Mouse (Mus musculus): ENCODE measurements around the gene Clk3. TPM values are rescaled to one million over a fixed set of nuclear protein-coding genes. Genes with fewer than 3 reads are reported as not detected.

The Clk3 gene
- polyA plus RNA-seq, 1 experiment from 2014 or later: 26.7 TPM

GRCm38 (mm10) chr9:57775026-57775425, 9.4 kb upstream of the Clk3 start:
- Histone ChIP-seq H3K9ac (ENCODE audit: low read depth, low read length) (no peak overlapping the region), H3K27ac (ENCODE audit: low read depth, low read length) (no peak overlapping the region), H3K4me2 (replicated peaks; ENCODE audit: low read depth) (no peak overlapping the region), H3K4me1 (replicated peaks; ENCODE audit: control insufficient read depth, insufficient read depth, low read length) (no peaks in the 10 kb centered on the region), H3K9me3 (ENCODE audit: control insufficient read depth) (no peaks in the 10 kb centered on the region), H3K36me3 (ENCODE audit: control insufficient read depth, insufficient read depth) (no peaks in the 10 kb centered on the region), H3K27me3 (replicated peaks; ENCODE audit: control insufficient read depth, insufficient read depth, low read length) (no peaks in the 10 kb centered on the region), H3K4me3 (ENCODE audit: low read depth, low read length) (no peak overlapping the region)
- ATAC-seq: no peak
- no peak for TF ChIP-seq CTCF (IDR thresholded peaks at IDR 0.05; ENCODE audit: low read depth)
- WGBS: 71% methylated on average over 5 of the region's 5 CpGs

GRCm38 (mm10) chr9:57774168-57774567, 8.5 kb upstream of the Clk3 start:
- peak; percentile 71 for TF ChIP-seq CTCF (IDR thresholded peaks at IDR 0.05; ENCODE audit: low read depth)
- Histone ChIP-seq H3K9ac (ENCODE audit: low read depth, low read length) (no peak overlapping the region), H3K4me3 (ENCODE audit: low read depth, low read length) (no peak overlapping the region), H3K27ac (ENCODE audit: low read depth, low read length) (no peak overlapping the region), H3K36me3 (ENCODE audit: control insufficient read depth, insufficient read depth) (no peaks in the 10 kb centered on the region), H3K4me1 (replicated peaks; ENCODE audit: control insufficient read depth, insufficient read depth, low read length) (no peaks in the 10 kb centered on the region), H3K27me3 (replicated peaks; ENCODE audit: control insufficient read depth, insufficient read depth, low read length) (no peaks in the 10 kb centered on the region), H3K4me2 (replicated peaks; ENCODE audit: low read depth) (no peak overlapping the region), H3K9me3 (ENCODE audit: control insufficient read depth) (no peaks in the 10 kb centered on the region)
- WGBS: 5% methylated on average over 1 of the region's 1 CpGs
- no peak for ATAC-seq

- Histone ChIP-seq H3K9ac (ENCODE audit: low read depth, low read length) (no peak overlapping the region), H3K36me3 (ENCODE audit: control insufficient read depth, insufficient read depth) (no peaks in the 10 kb centered on the region), H3K27ac (ENCODE audit: low read depth, low read length) (no peak overlapping the region), H3K4me2 (replicated peaks; ENCODE audit: low read depth) (no peak overlapping the region), H3K9me3 (ENCODE audit: control insufficient read depth) (no peaks in the 10 kb centered on the region), H3K4me1 (replicated peaks; ENCODE audit: control insufficient read depth, insufficient read depth, low read length) (no peaks in the 10 kb centered on the region), H3K4me3 (ENCODE audit: low read depth, low read length) (no peak overlapping the region), H3K27me3 (replicated peaks; ENCODE audit: control insufficient read depth, insufficient read depth, low read length) (no peaks in the 10 kb centered on the region)
- ATAC-seq: no peak
- WGBS: 69% methylated on average over 3 of the region's 3 CpGs
- TF ChIP-seq CTCF (IDR thresholded peaks at IDR 0.05; ENCODE audit: low read depth): no peak
These were observed 8.1 kb upstream of the Clk3 start for GRCm38 (mm10) chr9:57773754-57774153.

- no peak for ATAC-seq
- H3K36me3 ChIP-seq (ENCODE audit: control insufficient read depth, insufficient read depth): no peaks in the 10 kb centered on the region
- no peak overlapping the region for H3K4me2 ChIP-seq (replicated peaks; ENCODE audit: low read depth)
- H3K9me3 ChIP-seq (ENCODE audit: control insufficient read depth): no peaks in the 10 kb centered on the region
- no peak overlapping the region for H3K4me3 ChIP-seq (ENCODE audit: low read depth, low read length)
- WGBS: 92% methylated on average over 2 of the region's 2 CpGs
- no peak for TF ChIP-seq CTCF (IDR thresholded peaks at IDR 0.05; ENCODE audit: low read depth)
- no peak overlapping the region for H3K27ac ChIP-seq (ENCODE audit: low read depth, low read length)
- H3K27me3 ChIP-seq (replicated peaks; ENCODE audit: control insufficient read depth, insufficient read depth, low read length): no peaks in the 10 kb centered on the region
- no peak overlapping the region for H3K9ac ChIP-seq (ENCODE audit: low read depth, low read length)
- no peaks in the 10 kb centered on the region for H3K4me1 ChIP-seq (replicated peaks; ENCODE audit: control insufficient read depth, insufficient read depth, low read length)
These were observed 5.2 kb upstream of the Clk3 start for GRCm38 (mm10) chr9:57770836-57771235.

GRCm38 (mm10) chr9:57770214-57770613, 4.6 kb upstream of the Clk3 start:
- Histone ChIP-seq H3K27ac (ENCODE audit: low read depth, low read length) (no peak overlapping the region), H3K4me1 (replicated peaks; ENCODE audit: control insufficient read depth, insufficient read depth, low read length) (no peaks in the 10 kb centered on the region), H3K36me3 (ENCODE audit: control insufficient read depth, insufficient read depth) (no peaks in the 10 kb centered on the region), H3K4me3 (ENCODE audit: low read depth, low read length) (no peak overlapping the region), H3K27me3 (replicated peaks; ENCODE audit: control insufficient read depth, insufficient read depth, low read length) (no peaks in the 10 kb centered on the region), H3K9me3 (ENCODE audit: control insufficient read depth) (no peaks in the 10 kb centered on the region), H3K9ac (ENCODE audit: low read depth, low read length) (no peak overlapping the region), H3K4me2 (replicated peaks; ENCODE audit: low read depth) (no peak overlapping the region)
- 64% methylated on average over 1 of the region's 1 CpGs for WGBS
- ATAC-seq: no peak
- TF ChIP-seq CTCF (IDR thresholded peaks at IDR 0.05; ENCODE audit: low read depth): no peak

DNA sequence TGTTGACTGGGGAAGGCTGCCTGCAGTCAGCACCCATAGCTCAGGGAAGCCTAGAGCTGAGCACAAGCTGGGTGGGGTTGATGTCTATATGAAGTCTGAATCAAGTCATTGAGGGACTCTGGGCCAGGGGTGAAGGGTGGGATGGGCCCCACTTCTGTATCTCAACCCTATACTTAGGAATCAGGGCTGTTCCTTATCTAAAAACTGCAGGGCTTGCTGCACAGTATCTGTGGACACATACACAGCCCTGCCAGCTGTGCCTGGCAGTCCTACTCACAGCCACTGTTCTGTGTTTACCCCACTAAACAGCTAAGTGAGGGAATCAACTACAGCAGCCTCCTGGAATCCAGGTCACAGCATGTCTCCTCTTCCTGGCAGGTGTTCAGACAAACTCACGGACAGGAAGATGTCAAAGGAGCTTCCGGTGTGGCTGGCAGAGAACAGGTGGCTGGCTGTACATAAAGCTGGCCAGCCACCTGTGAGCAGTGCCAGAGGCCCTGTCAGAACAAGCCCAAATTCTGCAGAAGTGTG, 3.9 kb upstream of the Clk3 start:
- TF ChIP-seq CTCF (IDR thresholded peaks at IDR 0.05; ENCODE audit: low read depth): no peak

GRCm38 (mm10) chr9:57767231-57767630, 1.6 kb upstream of the Clk3 start:
- Histone ChIP-seq H3K27me3 (replicated peaks; ENCODE audit: control insufficient read depth, insufficient read depth, low read length) (no peaks in the 10 kb centered on the region), H3K27ac (ENCODE audit: low read depth, low read length) (no peak overlapping the region), H3K36me3 (ENCODE audit: control insufficient read depth, insufficient read depth) (no peaks in the 10 kb centered on the region), H3K9me3 (ENCODE audit: control insufficient read depth) (no peaks in the 10 kb centered on the region), H3K4me1 (replicated peaks; ENCODE audit: control insufficient read depth, insufficient read depth, low read length) (peaks cover 11% of the 10 kb centered on the region; the same call in 1 of the 2 replicates), H3K4me2 (replicated peaks; ENCODE audit: low read depth) (no peak overlapping the region), H3K9ac (ENCODE audit: low read depth, low read length) (no peak overlapping the region), H3K4me3 (ENCODE audit: low read depth, low read length) (no peak overlapping the region)
- 97% methylated on average over 4 of the region's 4 CpGs for WGBS
- ATAC-seq: no peak
- no peak for TF ChIP-seq CTCF (IDR thresholded peaks at IDR 0.05; ENCODE audit: low read depth)

More for the DNA sequence above, 3.9 kb upstream of the Clk3 start:
- no peak overlapping the region for H3K4me2 ChIP-seq (replicated peaks; ENCODE audit: low read depth)
- no peaks in the 10 kb centered on the region for H3K36me3 ChIP-seq (ENCODE audit: control insufficient read depth, insufficient read depth)
- no peak overlapping the region for H3K4me3 ChIP-seq (ENCODE audit: low read depth, low read length)
- H3K4me1 ChIP-seq (replicated peaks; ENCODE audit: control insufficient read depth, insufficient read depth, low read length): no peaks in the 10 kb centered on the region
- H3K27me3 ChIP-seq (replicated peaks; ENCODE audit: control insufficient read depth, insufficient read depth, low read length): no peaks in the 10 kb centered on the region
- H3K27ac ChIP-seq (ENCODE audit: low read depth, low read length): no peak overlapping the region
- H3K9ac ChIP-seq (ENCODE audit: low read depth, low read length): no peak overlapping the region
- H3K9me3 ChIP-seq (ENCODE audit: control insufficient read depth): no peaks in the 10 kb centered on the region
- no peak for ATAC-seq
- WGBS: 57% methylated on average over 2 of the region's 2 CpGs
